Mouse (Mus musculus): ENCODE results near the gene Ppp1r14a.

The Ppp1r14a gene

DNA sequence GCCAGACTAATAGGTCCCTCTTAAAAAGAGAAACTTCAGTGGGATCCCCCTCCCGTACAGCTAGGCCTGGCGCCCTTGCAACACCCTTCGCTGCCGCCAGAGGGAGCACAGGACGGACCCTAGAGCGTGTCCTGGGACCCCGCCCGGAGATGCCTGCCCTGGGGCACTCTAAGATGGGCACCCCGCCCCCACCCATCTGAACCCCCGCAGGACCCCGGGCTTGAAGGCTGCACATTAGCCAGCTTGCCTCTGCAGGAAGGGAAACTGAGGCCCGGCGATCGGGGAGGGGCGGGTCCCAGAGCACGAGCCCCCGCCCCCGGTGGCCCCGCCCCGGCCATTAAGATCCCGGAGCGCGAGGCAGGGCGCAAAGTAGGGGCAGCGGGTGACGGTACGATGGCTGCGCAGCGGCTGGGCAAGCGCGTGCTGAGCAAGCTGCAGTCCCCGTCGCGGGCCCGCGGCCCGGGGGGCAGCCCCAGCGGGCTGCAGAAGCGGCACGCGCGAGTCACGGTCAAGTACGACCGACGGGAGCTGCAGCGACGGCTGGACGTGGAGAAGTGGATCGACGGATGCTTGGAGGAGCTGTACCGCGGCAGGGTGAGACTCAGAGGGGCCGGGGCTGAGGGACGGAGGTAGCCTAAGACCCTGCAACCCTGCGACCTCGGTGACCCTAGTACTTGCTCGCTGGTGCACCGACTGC is at the start of gene Ppp1r14a:
TSS of gene Ppp1r14a (plus strand) at position 367 of the 697 bp plus-strand sequence.
- DNase-seq (ENCODE audit: low spot score) = peak; percentile 70

DNA sequence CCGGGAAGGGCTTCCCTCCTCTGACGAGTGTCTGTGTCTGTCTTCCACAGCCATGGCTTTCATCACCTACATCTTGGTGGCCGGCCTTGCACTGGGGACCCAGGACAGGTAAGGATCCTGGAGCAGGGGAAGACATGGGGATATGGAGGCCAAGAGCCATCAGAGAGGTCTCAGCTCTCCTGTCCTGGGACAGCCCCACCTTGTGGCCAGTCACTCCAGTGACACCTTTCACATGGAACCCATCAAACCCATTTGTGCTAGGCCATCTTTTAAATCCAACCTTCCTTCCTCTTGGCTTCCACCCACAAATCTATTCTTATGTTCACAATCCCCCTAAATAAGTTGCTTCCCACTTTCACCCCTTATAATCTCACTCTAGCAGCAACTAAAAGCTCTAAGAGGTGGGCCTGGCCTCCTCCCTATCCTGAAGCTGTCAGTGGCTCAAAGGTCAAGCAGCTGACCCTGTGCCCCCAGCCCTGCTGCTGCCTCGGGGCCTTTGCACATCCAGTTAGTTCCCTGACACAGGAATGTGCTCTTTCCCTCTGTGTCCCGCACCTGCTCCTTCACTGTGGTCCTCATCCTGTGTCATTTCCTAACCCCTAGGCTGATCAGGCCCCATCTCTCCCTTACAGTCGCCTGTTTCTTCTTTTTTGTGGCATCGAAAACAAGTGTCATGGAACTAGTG is 44.2 kb upstream of the Ppp1r14a start:
- no peak for DNase-seq (ENCODE audit: low spot score)

DNA sequence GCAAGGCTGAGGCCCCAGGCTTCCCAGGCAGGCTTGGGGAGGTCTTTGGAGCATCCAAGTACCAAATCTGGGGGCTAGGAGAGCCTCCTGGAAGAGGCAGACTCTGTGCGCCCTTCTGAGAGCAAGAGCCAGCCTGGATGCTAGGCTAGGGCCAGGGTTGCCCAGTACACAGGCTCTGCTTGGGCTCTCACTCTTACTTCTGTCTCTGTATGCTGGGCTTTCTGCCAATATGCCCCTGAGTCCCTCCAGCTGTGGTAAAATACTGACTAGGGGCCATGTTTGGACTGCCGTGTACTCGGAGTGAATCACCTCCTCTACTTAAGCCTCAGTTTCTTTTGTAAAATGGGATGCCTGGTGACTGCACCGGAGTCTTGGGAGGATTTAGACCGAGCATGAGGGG is 43.1 kb upstream of the Ppp1r14a start:
- DNase-seq (ENCODE audit: low spot score) = no peak

DNA sequence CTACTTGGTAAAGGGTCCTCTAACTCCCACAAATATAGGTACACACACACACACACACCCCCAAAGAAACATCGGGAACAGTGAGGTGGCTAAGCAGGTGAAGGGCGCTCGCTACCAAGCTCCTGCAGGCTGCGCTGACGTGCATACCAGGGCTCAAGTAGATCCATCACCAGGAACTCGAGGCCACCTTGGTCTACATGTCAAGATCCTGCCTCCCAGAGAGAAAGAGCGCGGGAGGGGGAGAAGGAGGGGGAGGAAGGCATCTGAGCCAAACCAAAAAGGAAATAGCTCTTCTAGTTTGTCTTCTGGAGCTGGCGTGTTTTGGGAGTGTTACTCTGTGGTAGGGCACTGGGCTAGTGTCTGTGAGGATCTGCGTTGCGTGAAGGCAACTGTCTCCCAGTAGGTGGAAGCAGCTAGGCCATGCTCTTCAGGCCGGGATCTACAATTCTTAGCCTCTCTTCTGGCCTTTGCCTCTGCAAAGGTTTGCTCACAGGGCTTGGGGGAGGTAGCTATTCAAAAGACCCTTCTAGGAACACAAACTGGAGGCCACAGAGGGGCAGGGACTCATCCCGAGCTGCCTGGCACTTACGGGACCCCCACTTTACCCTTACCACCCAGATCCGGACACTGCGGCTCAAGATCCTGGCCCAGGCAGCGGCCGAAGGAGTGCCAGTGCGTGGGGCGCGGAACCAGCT is 42.3 kb upstream of the Ppp1r14a start:
- DNase-seq (ENCODE audit: low spot score) = no peak

DNA sequence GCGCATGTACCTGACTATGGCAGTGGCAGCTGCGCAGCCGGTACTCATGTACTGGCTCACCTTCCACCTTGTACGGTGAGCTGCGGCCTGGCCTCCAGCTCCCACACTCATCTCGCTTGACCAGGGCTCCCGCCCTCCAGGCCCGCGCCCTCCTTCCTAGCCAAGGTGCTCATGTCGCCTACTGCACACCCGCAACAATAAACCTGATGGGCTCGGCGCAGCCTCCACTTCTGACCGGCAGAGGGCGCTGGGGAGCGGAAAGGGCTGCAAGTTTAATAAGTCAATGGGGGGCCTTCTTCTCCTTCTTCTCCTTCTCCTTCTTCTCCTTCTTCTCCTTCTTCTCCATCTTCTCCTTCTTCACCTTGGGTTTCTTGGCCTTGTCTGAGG is 41.8 kb upstream of the Ppp1r14a start:
- DNase-seq (ENCODE audit: low spot score) = peak; percentile 80

DNA sequence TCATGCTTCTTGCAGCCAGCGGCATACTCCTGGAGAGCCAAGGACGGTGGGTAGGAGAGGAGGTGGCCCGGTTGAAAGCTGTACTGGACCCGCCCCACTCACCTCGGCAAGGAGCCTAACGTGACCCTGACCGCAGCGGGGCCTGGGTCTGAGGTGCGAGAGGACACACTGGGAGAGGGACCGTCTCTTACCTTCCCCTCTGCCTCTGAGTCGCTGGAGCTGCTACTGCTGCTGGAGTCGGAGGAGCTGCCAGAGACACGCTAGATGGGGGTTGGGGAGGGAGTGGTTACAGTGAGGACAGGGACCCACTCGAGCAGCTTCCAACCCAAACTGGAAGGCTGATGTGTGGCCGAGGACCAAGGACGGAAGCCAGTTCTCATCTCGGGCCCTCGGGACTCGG is 41.4 kb upstream of the Ppp1r14a start:
- DNase-seq (ENCODE audit: low spot score) = no peak

DNA sequence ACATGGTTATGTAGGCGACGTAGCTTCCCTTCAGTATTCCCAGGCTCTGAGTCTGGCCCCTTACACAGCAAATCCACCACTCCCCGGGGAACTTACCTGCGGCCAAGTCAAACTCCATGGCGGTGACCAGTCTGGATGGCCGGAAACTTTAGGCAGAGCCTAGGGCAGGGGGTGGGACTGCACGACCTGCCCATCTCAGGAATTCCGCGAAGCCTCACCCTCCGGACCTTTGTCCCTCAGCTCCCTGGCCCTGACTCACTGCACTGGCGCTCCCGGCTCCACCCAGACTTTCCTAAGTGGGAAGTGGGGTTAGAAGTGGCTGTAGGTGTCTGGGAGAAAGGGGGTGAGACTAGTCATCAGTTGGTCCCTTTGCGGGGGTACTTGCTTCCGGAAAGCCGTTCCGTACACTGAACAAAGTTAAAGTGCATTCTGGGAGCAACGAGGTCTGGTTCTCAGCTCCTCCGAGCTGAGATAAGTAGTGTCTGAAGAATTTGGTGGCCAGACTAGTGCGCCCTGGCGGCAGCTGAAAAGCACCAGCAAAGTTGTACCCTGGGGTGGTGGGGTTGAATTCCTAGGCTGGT is 40.8 kb upstream of the Ppp1r14a start, which contains the start of gene 2200002D01Rik:
TSS of gene 2200002D01Rik (minus strand) at position 206 of the 581 bp plus-strand sequence.
- DNase-seq (ENCODE audit: low spot score) = peak; percentile 53

DNA sequence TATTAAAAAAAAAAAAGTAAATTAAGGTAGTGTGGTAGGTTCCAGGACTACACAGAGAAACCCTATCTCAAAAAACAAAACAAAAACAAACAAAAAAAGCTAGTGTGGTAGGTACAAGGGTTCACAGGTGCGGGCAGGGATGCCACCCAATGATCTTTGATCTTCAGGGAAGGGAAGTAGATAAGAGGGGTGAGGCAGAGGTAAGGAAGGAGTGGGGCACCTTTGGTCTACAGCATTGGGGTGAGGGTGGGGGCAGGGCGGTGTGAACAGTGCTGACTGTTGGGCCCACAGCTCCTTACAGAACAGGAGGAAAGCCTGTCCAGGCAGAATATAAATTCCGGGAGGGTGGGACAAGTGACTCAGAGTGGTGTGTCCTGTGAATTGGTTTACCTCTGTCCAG is 37.9 kb upstream of the Ppp1r14a start:
- no peak for DNase-seq (ENCODE audit: low spot score)

DNA sequence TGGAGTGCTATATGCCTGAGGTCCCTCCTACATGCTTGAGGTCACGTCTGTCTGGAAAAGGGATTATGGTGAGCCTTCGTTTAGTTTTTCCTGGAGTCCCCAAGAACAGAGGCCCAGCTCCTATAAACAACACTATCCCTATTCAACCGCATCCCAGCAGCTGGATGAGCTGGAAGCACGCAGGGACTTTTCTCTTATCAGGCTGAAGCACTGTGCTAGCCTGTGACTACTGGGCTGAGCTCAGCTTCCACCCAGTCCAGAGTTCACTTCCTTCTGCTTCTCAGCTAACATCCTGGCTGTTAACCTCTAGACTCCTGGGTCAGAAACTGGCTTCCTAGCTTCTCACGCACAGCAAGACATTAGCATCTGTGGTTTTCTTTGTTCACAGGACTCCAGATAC is 35.3 kb upstream of the Ppp1r14a start:
- no peak for DNase-seq (ENCODE audit: low spot score)

DNA sequence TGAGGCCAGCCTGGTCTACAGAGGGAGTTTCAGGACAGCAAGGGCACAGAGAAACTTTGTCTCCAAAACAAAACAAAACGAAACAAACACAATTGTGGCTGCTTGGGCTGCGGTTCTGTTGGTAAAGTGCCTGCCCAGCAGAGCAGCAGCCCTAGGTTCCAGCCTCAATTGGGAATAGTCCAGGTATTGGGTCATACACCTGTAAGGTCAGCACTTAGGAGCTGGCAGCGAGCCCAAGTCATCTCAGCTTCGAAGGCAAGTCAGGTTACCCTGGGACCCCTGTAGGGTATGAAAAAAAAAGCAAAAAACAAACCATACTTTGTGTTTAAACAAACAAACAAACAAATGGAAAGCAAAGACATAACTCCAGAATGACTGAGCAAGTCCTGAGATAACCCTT is 33.2 kb upstream of the Ppp1r14a start:
- DNase-seq (ENCODE audit: low spot score) = no peak

DNA sequence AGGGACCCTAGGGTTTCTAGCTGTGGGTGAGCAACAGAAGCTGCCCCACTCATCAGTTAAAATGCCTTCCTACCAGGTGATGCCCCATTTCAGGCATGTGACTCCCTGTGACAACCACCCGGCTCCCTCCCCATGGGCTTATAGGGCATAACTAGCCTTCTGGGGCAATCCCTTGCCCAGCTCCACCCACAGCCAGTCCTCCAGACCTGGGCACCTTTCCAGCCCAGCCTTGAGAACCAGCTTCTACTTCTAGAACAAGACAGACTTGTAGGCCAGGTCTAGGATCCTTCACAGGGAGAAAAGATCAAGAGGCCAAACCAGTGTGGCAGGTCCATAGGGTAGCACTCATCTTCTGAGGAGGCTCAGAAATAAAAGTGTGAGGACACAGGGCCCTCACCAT is 31.7 kb upstream of the Ppp1r14a start:
- peak; percentile 91 for DNase-seq (ENCODE audit: low spot score)

DNA sequence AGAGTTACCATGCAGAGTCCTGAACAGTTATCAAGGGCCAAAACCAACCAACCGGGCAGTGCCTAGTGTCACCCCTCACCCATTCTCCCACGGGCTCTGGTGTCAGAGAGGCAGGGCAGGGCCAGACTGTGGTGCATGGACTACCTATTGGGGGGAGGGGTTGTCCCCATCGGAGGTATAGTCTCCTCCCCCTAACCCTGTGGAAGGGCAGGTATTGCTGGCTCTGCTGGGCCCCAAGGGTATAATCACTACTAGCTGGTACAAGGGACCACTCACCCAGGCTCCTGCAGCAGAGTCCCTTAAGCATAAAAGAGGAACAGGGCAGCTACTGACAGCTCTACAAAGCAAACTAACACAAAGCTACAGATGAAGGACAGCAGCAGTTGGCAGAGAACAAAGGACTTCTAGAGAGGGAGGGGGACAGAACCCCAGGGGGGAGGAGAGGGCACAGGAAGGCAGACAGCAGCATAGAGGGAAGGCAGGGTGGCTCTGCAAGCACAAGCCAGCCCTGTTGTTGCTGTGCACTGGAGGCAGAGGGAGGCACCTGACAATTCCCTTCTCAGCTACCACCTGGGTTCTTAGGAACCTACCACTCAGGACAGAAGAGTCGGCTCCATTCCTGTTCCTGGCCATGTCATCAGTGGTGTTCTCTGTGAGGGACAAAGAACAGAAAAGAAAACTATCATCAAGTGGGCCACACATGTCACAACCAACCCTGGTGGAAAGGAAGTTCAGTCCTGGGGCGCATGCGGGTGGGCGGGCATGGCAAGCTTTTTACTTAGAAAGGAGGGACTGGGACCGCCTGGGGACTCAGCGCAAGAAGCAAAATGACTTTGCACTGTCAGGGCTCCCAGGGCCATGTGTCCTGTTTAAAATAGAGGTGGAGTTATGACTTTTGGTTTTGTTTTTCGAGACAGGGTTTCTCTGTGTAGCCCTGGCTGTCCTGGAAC is 29.1 kb upstream of the Ppp1r14a start:
- no peak for DNase-seq (ENCODE audit: low spot score)

DNA sequence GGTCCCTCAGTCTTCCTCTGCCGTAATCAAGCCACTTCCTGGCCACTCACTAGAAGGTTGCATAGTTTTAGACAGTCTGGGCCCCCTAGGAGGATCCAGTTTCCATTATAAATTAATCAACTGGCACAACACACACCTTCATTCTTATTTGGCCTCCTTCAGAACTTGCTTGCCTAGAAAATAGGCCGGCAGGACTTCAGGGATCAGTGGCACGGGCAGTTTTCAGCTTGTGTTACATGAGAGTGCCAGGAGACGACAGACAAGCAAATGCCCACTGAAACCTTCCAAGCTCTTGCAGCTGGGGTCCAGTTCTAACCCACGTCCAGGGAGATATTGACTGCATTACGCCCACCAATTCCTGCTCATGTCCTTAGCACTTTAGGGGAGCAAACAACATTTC is 27.0 kb upstream of the Ppp1r14a start:
- DNase-seq (ENCODE audit: low spot score) = no peak

DNA sequence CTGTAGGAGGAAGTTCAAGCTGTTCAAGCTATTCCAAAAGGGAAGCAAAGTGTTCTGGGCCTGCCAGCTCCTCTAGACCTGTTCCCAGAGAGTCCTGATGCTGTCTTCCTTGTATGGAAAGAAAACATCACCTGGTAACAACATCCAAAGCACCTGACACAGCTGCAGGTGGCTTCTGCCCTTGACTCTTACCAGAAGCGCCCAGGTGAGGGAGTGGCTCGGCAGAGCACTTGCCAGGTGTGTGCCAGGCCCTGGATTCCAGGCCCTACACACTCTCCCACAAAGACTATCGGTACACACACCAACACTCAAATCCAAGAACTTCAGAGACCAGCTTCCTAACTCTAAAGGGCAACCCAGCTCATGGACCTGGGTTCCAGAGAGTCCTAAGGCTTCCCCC is 25.3 kb upstream of the Ppp1r14a start:
- DNase-seq (ENCODE audit: low spot score) = no peak

DNA sequence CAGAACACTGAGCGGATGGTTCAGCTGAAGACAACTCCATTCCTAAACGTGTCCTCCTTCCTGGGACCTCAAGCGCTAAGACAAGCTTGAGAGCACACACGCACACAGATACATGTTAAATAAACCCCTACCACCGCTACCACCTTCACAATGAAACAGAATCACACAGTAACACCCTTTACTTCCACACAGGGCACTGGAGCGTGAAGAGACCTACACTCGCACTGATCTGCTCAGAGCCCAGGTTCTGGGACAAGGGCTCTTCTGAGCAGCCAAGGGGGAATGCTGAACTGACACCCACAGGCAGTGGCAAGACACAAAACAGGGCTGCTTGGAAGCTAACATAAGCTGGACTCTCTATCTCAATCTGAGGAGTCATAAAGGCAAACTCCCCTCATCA is 23.5 kb upstream of the Ppp1r14a start:
- no peak for DNase-seq (ENCODE audit: low spot score)

DNA sequence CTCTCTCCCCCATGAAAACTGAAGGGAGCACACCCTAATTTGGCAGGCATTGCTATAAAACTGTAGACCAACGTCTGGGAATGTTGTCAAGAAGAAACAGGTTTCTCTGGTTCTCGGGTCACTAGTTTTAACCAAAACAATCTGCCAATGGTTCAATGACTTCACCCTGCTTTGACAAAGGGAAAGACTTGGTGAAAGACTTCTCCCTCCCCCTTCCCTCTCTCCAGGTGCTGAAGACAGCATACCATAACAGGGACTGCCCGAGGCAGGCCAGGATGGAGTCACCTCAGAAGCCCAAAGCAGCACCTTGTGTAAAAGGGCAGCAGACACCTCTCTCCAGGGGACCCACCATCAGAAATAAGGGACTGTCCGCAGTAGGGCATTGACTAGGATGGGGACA is 22.2 kb upstream of the Ppp1r14a start:
- DNase-seq (ENCODE audit: low spot score) = peak; percentile 61

DNA sequence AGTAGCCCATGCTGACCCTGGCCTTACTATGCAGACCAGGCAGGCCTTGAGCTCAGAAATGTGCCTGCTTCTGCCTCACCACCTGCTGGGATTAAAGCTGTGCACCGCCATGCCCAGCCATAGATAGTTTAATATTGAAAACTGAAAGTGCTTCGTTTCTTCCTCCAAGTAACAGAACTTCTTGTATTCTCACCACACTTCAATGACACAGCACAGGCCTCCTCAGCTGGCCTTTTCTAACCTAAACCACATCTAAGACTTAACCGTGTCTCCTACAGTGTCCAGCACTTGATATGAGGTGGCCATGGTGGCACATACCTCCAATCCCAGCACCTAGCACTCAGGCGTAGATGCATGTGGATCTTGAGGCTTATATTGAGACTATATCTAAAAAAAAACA is 18.7 kb upstream of the Ppp1r14a start:
- no peak for DNase-seq (ENCODE audit: low spot score)

DNA sequence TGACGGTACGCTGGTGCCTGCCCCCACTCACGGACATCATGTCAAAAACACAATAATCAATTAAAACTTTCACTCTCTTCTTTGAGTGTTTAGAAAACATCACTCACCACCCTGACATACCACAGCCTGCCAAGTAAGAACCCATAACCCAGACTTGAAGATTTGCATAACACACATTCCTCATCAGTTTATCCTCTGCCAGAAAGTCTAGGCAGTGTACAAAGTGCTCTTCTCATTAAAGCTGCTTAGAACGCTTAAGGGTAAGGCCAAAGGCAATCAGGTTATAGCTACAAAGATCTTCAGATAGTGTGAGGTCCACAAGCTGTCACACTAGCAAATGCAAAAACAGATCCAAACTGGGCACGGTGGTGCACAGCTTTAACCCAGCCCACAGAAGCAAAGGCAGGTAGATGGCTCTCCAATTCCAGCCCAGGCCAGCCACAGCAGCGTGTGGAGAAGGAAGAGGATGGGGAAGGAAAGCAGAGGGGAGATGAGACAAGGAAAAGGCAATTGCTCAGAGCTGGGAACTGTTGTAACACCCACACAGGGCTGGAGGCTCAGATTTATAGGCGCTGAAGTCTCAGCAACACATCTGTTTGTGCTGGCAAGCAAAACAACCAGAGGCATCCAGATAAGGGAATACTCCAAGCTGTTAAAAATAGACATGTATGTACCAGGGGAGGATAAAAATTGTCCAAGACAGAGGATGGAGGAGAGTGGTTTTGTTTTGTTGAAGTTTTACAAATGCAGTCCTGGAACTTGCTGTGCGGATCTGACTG is 17.2 kb upstream of the Ppp1r14a start:
- no peak for DNase-seq (ENCODE audit: low spot score)

DNA sequence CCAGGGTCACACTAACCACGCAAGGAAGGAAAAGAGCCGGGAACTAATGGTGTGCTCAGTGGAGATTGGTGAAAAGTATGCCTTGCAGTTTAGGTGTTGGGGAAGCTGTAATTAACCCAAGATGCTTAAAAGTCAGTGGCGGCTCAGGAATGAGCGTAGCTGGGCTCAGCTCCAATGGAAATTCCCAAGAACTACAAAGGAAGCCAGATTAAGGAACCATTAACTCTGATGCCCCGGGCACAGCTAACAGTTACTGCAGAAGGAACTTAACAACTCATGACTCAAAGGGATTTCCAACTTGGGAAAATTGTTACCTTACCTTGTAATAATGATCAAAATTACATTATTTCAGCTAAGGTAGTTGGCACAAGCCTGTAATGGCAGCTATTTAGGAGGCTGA is 12.4 kb upstream of the Ppp1r14a start:
- DNase-seq (ENCODE audit: low spot score) = no peak

DNA sequence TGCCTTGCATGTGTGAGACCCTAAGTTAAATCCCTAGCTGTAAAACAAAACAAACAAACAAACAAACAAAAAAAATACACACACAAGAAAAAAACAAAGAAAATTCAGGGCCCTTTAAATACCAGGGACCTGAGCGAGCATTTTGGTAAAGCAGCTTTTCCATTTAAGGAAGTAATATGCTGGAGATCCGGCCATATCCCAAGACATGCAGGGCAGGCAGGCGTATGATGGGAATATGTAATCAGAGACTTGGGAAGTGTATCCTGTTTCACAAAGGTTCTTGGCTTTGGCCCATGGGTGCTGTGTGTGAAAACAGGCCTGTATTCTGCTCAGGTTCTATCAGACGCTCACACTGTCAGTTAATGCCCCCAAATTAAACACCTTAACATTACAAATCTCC is 11.6 kb upstream of the Ppp1r14a start:
- DNase-seq (ENCODE audit: low spot score) = no peak

DNA sequence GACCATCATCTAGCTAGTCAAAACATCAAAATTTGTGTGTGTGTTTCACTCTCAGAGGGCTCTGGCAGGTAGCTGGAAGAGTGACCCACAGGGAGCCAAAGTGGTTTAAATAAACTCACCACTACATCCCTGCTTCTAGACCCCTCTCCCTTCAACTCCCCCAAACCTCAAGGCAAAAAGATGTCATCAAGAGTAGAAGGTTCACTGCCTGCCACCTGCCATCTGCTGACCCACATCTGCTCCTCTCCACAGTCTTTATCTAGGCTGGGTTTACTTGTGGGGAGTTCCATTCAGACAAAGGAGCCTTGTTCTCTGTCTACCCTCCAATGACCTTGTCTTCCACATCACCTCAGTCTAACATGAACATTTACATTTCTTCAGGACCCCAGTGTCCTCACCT is 9.8 kb upstream of the Ppp1r14a start:
- no peak for DNase-seq (ENCODE audit: low spot score)

Data from lung, postnatal 25 days (tissue).